In genomic region chr7:63986407-63987182, GRCm38 (mm10) we compare ENCODE assay signal across 8 mouse cellular contexts. TPM values are rescaled to one million over a fixed set of nuclear protein-coding genes. Genes with fewer than 3 reads are reported as not detected.
A peak's percentile ranks its signal among the peaks of the same experiment; 100 is the strongest.
DNase-seq lines count a peak whose midpoint lies in the region; ATAC-seq and TF ChIP-seq lines count a peak whose summit lies in the region.

No protein-coding gene starts in this region.

- no peaks in the 10 kb centered on the region for H3K9me3 ChIP-seq in embryonic facial prominence, embryonic 13.5 days
- H3K9me3 ChIP-seq in hindbrain, postnatal 0 days (ENCODE audit: low read length) = no peaks in the 10 kb centered on the region

- peak; percentile 16 to 54 for DNase-seq in spleen, postnatal 10 days (ENCODE audit: low spot score in 2 of 2)
- DNase-seq in spleen, postnatal 14 days (ENCODE audit: low spot score in 2 of 2) = no peak
- peak; percentile 63 for DNase-seq in hindbrain, postnatal 0 days (ENCODE audit: low spot score)
- peak; percentile 84 to 87 for DNase-seq in layer of hippocampus, postnatal 14 days (ENCODE audit: low spot score in 2 of 2)
- peak; percentile 35 for DNase-seq in lung, postnatal 25 days (ENCODE audit: low spot score)
- peak; percentile 45 for DNase-seq in right cerebral cortex, postnatal 25 days

- TF ChIP-seq CTCF in hindbrain, postnatal 0 days (IDR thresholded peaks at IDR 0.05; ENCODE audit: low read depth) = no peak

- no peaks in the 10 kb centered on the region for H3K27me3 ChIP-seq in embryonic facial prominence, embryonic 13.5 days
- no peaks in the 10 kb centered on the region for H3K27me3 ChIP-seq in hindbrain, postnatal 0 days (ENCODE audit: insufficient read depth, low read length)

- peak; percentile 72 for ATAC-seq in embryonic facial prominence, embryonic 13.5 days (ENCODE audit: insufficient number of reproducible peaks, insufficient read depth, low FRiP score, low TSS enrichment, low read depth)
- peak; percentile 81 for ATAC-seq in hindbrain, postnatal 0 days
- ATAC-seq in megakaryocyte progenitor cell, adult 5-6 weeks (replicated peaks; ENCODE audit: poor library complexity) = no peak

- H3K9ac ChIP-seq in embryonic facial prominence, embryonic 13.5 days = peak overlapping the region; percentile 57
- H3K9ac ChIP-seq in hindbrain, postnatal 0 days (replicated peaks; ENCODE audit: low read length) = no peak overlapping the region; the same call in 1 of the 2 replicates

- peak overlapping the region; percentile 74 for H3K27ac ChIP-seq in embryonic facial prominence, embryonic 13.5 days
- peak overlapping the region; percentile 65 for H3K27ac ChIP-seq in hindbrain, postnatal 0 days

- 14% methylated on average over 12 of the region's 12 CpGs for WGBS in embryonic facial prominence, embryonic 13.5 days
- WGBS in hindbrain, postnatal 0 days = 17% methylated on average over 12 of the region's 12 CpGs

- H3K4me1 ChIP-seq in embryonic facial prominence, embryonic 13.5 days = peaks cover 14% of the 10 kb centered on the region
- peaks cover 14% of the 10 kb centered on the region for H3K4me1 ChIP-seq in hindbrain, postnatal 0 days (ENCODE audit: insufficient read depth, low read length)

- peak overlapping the region; percentile 39 for H3K4me2 ChIP-seq in embryonic facial prominence, embryonic 13.5 days
- H3K4me2 ChIP-seq in hindbrain, postnatal 0 days (ENCODE audit: low read depth, low read length) = no peak overlapping the region

- no peaks in the 10 kb centered on the region for H3K36me3 ChIP-seq in embryonic facial prominence, embryonic 13.5 days
- H3K36me3 ChIP-seq in hindbrain, postnatal 0 days (ENCODE audit: insufficient read depth, low read length) = no peaks in the 10 kb centered on the region

- no peak overlapping the region for H3K4me3 ChIP-seq in embryonic facial prominence, embryonic 13.5 days
- no peak overlapping the region for H3K4me3 ChIP-seq in hindbrain, postnatal 0 days (ENCODE audit: low read length)

RNA-seq across cellular contexts. Expression of gene Klf13, which starts 47.9 kb away (rescaled TPM):
- 22.7 and 23.0 TPM in 2 replicates for polyA plus RNA-seq in embryonic facial prominence, embryonic 13.5 days (2015; fragmentation: Nextera tagmentation; extraction: Ambion mirVana)
- 30.7 and 34.0 TPM in 2 replicates for total RNA-seq in hindbrain, postnatal 0 days (2014; rRNA removed)
- polyA plus RNA-seq in hindbrain, postnatal 0 days (2015; fragmentation: Nextera tagmentation; extraction: Ambion mirVana) = 26.9 and 28.0 TPM in 2 replicates
- total RNA-seq in layer of hippocampus, postnatal 14 days (2021) = 100 to 1,000 TPM; 170 to 173 TPM
- total RNA-seq in megakaryocyte progenitor cell, adult 5-6 weeks (2015) = 37.6 and 46.3 TPM in 2 replicates
- 16.9 and 24.3 TPM in 2 replicates for total RNA-seq in megakaryocyte progenitor cell, adult 5-6 weeks (2017)

Comparison
In these comparisons a context has a peak if more than half of its experiments do, and no peak if none do; other contexts are left out.
1. DNase-seq: peak in spleen, postnatal 10 days (2 of 2), hindbrain, postnatal 0 days (single experiment), layer of hippocampus, postnatal 14 days (2 of 2), lung, postnatal 25 days (single experiment) and right cerebral cortex, postnatal 25 days (single experiment); none in spleen, postnatal 14 days (0 of 2).